Mouse (Mus musculus) hindlimb bud, embryonic 11.5 days (tissue): ENCODE measurements around the gene Spag6.

Experiments
- DNase-seq: peaks from one replicate; pipeline ENCODE4 v3.0.0-alpha.2; 2012; ENCODE audit warnings: low read depth, low spot score; ENCODE audit errors: extremely low spot score

The Spag6 gene

DNA sequence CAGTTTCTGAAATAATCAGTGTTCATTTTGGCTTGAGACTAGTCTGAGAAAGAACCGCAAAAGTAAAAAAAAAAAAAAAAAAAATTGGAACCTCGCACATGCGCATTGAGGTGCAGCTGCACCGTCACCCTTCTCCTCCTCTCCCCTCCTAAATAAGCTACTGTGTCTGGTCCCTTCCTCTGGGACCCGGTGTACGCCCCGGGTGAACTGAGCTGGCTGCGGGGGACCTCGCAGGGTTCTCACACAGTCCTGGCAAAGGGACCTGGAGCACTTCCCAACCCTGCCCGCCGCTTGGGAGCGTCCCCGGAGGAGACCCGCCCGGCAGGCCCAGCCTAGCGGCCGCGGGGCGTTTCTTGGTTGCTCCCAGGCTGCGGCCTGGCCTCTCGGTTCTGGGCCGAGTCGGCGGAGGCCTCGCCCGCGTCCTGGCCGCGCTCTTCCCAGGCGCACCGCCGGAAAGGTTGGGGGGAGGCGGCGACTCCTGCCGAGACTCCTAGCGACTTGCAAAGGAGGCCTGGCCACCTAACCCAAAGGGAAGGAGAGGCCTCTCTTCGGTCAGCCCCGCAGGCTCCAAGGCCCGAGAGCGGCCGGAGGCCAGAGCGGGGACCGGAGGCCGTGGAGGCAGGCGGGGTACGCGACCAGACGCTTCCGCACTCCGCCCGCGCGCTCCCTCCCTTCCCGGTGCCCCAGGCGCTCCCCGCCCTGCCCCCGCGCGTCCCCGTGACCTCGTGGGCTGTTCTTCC is at the start of gene Spag6:
TSS of gene Spag6 (plus strand) at position 162 of the 740 bp plus-strand sequence.
- DNase-seq = no peak

DNA sequence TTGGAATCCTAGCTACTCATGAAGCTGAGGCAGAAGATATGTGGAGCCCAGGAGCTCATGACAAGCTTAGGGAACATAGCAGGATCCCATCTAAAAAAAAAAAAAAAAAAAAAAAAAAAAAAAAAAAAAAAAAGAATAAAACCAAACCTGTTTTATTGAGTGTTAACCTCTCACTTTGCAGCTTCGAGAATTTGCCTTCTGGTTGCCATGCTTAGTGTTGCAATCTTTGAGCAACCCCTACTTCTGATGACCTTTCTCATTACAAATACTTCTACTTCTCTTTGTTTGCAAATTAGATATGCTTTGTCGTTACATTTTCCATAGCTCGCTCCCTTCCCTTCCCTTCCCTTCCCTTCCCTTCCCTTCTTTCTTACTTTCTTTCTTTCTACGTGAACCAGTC is 45.3 kb upstream of the Spag6 start:
- DNase-seq = no peak

- DNase-seq = no peak
Observed at GRCm38 (mm10) chr2:18654821-18655220, 39.0 kb upstream of the Spag6 start.

- DNase-seq = no peak
Observed at GRCm38 (mm10) chr2:18664003-18664402, 29.8 kb upstream of the Spag6 start.

- DNase-seq = no peak
Observed at GRCm38 (mm10) chr2:18671041-18671440, 22.8 kb upstream of the Spag6 start.

DNA sequence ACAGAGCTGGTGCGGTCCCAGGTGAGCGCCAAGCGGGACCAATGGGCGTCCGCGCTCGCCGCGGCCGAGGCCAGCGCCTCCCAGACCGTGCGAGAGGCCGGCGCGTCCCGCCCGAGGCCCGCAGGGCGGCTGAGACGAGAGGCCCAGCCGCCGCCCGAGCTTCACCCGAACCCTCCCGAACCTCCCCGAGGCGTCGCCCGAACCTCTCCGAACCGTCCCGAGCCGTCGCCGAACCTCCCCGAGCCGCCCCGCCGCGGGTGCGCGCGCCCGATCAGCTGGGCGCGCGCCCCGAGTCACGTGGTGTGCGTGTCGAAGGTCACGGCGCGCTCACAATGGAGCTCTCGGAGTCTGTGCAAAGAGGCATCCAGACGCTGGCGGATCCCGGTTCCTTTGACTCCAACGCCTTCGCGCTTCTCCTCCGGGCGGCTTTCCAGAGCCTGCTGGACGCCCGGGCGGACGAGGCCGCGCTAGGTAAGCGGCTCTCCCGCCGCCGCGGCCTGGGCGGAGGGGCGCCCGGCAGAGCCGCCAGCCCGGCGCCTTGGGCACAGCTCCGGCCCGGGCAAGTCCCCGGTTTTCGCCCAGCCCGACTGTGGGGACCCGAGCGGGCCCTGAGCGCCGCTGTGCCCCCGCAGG is 21.6 kb upstream of the Spag6 start, which contains the start of gene Commd3:
TSS of gene Commd3 (plus strand) at position 252 of the 633 bp plus-strand sequence.
- no peak for DNase-seq

- no peak for DNase-seq
Observed at GRCm38 (mm10) chr2:18672766-18673164, 21.1 kb upstream of the Spag6 start.

GRCm38 (mm10) chr2:18673766-18674165 is 20.1 kb upstream of the Spag6 start:
- DNase-seq = no peak

DNA sequence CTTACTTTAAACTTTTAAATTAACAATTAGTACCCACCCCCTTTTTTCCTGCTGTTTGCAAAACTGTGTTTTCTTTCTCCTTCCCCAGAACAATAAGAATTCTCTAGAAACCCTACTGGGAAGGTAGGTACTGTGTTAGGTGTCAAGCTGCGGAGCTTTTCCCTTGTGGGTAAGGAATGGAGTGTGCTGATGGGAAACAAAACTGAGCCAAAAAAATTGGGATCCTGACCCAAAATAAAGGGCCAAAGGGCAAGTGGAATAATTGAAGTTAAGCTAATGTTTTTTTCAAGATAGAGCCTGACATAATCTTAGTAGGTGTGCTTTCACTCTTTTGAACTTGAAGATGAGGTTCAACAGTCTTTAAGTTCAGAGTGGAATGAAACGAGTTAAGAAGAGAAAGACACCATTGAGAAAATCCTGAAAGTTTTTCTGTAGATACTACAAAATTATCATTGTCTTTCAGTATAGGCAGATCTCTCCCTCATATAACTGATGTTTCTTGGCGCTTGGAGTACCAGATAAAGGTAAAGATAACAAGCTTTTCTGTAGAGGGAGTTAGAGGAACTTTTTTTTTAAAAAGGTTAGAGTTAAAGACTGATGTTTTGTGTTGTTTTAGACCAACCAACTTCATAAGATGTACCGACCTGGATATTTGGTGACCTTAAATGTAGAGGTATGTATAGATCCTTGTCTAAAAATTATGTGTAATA is 19.5 kb upstream of the Spag6 start:
- no peak for DNase-seq

- no peak for DNase-seq
Observed at GRCm38 (mm10) chr2:18675681-18676456, 18.0 kb upstream of the Spag6 start.

DNA sequence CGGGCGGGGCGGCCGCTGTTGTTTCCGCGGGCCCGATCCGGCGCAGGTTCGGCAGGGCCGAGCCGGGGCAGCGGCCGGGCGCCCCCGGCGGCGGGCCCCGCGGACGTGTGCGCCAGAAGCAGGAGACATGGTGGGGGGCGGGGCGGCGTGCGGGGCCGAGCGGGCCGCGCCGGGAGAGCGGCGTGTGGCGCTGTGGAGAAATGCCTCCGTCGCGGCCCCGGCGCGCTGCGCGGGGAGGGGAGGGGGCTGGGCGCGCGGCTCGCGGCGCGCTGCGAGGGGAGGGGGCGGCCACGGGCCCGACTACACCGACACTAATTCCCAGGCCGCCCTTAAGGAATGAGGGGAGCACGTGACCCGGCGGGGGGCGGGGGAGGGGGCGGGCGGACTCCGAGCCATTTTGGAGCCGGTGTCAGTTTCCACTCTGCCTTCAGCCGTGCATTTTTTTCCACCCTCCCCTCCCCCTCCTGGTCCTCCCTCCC is 17.3 kb upstream of the Spag6 start:
- no peak for DNase-seq

DNA sequence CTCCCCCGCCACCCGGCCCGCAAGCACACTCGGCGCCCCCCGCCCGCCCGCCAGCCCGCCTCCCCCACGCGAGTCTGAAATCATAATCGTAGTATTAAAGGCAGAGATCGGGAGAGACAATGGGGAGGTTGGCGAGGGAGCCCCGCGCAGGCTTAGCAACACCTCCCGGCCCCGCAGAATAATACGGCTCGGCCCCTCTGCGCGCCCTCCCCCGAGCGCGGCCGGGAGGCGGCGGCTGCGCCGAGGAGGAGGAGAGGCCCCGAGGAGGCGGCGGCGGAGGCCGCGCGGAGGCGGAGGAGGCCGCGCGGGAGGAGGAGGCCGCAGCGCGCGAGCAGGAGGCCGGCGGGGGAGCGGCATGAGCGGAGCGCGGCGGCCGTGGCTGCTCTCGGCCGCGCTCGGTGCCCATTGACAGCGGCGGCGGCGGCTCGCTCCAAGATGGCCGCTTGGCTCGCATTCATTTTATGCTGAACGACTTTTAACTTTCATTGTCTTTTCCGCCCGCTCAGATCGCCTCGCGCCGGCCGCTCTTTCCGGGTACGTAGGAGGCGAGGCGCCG is 16.8 kb upstream of the Spag6 start, which contains the start of gene Bmi1:
TSS of gene Bmi1 (plus strand) at position 83 of the 556 bp plus-strand sequence.
- DNase-seq = no peak

DNA sequence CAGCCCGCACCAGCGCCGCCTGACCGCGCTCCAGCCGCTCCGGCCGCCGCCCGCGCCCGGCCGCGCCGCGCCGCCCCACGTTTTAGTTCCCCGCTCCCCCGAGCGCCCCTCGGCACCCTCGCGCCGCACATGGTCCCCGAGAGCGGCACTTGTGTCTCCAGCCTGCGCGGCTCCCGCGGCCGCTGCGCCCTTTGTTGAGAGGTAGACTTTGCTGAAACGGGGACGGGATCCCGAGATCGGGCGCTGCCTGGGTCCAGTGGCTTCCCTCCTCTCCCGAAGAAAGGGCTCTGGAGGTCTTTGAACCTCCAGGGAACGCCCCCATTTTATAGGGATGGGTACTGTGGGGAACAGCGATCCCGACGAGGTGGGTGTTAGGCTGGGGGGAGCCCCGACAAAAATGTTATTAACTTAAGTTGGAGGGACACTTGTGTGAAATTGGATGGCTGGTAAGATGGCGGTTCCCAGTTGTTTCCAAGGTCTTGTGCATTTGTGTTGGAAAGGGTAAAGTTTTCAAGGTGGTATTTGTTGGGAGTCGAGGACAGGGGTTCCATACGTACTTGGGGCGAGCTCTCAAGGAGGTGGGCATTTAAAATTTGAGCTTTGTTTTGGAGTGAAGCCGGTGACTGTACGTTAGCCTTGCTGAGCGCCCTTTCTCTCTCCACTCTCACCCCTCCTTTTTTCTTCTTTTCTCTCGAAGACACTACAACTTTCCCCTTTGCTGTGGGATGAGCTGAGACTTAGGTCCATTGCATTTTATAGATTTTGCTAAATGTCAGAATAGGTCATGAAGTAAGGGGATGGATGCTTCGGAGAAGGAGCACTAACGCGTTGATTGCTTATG is 16.0 kb upstream of the Spag6 start:
- no peak for DNase-seq

GRCm38 (mm10) chr2:18679701-18680100 is 14.1 kb upstream of the Spag6 start:
- DNase-seq = no peak

DNA sequence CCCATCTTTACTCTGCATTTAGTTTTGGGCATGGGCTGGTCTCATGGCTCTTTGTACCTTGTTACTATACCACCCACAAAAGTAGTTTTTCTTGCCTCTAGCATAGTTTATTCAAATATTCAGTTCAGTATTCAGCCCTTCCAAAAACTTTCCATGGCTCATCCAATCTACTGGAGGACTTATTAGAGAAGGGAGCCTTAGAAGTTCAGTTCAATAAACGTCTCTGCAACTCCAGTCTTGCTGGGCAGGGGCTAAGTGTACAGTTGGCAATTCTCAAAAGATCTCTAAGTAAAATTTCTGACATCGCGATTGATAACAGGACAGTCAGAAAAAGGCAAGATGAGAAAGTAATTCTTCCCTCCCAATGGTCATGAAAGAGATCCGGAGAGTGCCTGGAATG is 13.3 kb upstream of the Spag6 start:
- no peak for DNase-seq

GRCm38 (mm10) chr2:18680961-18681360 is 12.9 kb upstream of the Spag6 start:
- DNase-seq = no peak

GRCm38 (mm10) chr2:18684062-18684461 is 9.8 kb upstream of the Spag6 start:
- DNase-seq = no peak

GRCm38 (mm10) chr2:18686386-18686785 is 7.4 kb upstream of the Spag6 start:
- DNase-seq = no peak

DNA sequence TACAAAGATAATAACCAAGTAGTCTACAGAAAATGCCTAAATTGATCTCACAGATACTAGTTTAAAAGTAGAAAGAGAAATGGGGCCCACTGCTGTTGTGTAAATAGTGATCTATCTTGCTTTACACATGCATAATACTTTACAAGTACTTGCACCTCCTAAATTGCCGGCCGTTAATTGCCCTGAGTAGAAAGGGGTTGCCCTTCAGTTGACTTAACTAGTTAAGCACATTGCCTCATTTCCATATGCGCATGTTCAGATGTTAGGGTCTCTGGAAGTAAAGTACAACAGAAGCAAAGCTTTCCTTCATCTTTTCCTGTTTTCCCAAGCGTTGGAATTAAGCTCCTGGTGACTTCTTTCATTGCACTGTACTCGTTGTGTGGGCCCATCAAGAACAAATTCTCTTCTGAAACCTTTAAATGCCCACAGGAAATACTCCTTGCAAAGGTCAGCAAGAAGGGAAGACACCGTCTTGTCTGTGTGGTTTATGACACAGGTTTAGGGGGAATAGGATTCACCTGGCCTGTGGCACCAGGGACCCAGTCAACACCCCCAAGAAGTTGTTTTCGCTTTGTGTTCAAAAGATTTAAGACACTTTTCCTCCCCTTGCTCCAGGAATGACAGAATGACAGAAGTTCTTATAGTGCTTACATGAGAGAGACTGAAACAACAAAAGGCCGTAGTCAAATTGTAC is 6.9 kb upstream of the Spag6 start:
- DNase-seq = no peak
